Mouse (Mus musculus) neural tube, embryonic 10.5 days (tissue): Measurements from ENCODE around the gene Baiap2l2.

ENCODE experiments used
- DNase-seq: peaks from one replicate; pipeline ENCODE4 v3.0.0-alpha.2; 2017; ENCODE audit warnings: low spot score; ENCODE audit errors: extremely low spot score

The Baiap2l2 gene

GRCm38 (mm10) chr15:79216191-79216590, 69.1 kb downstream of the Baiap2l2 start:
- DNase-seq, result no peak

GRCm38 (mm10) chr15:79213591-79213990, 71.7 kb downstream of the Baiap2l2 start:
- no peak for DNase-seq

- no peak for DNase-seq
Observed at GRCm38 (mm10) chr15:79212750-79213446, 72.4 kb downstream of the Baiap2l2 start.

- no peak for DNase-seq
Observed at GRCm38 (mm10) chr15:79210357-79210756, 75.0 kb downstream of the Baiap2l2 start.

- no peak for DNase-seq
Observed at GRCm38 (mm10) chr15:79208758-79209439, 76.4 kb downstream of the Baiap2l2 start.

- DNase-seq, result no peak
Observed at GRCm38 (mm10) chr15:79208211-79208610, 77.1 kb downstream of the Baiap2l2 start.
